Mouse (Mus musculus): ENCODE data around the gene Tbcd.
"Not testable (repeated sequence)": the region's sequence is repeated elsewhere in the genome, so short reads cannot be mapped to it uniquely, and the experiment has no call there.

Tbcd gene

GRCm38 (mm10) chr11:121655807-121656511, 204.2 kb downstream of the Tbcd start:
- no peak for DNase-seq

GRCm38 (mm10) chr11:121658151-121658550, 206.4 kb downstream of the Tbcd start:
- DNase-seq: no peak

GRCm38 (mm10) chr11:121660604-121661003, 208.9 kb downstream of the Tbcd start:
- DNase-seq: not testable (repeated sequence)

DNA sequence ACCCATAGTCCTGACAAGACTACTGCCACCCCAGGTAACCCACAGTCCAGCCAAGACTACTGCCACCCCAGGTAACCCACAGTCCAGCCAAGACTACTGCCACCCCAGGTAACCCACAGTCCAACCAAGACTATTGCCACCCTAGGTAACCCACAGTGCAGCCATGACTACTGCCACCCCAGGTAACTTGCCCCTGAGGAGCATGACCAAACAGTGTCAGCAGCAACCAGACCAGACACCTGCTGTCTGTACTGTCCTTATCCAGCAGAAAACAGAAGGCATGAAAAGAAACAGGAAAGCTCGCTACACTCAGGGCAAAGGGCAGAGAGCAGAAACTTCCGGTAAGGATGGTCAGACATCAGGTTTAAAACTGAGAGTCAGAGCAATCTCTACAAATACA, 209.4 kb downstream of the Tbcd start:
- no peak for DNase-seq

Data from thymus, adult 18-20 months (tissue).